Mouse (Mus musculus): ENCODE data around the gene Cygb.

GRCm38 (mm10) chr11:116701377-116701841, 47.3 kb upstream of the Cygb start:
- TF ChIP-seq POLR2A (IDR thresholded peaks at IDR 0.05; ENCODE audit: borderline replicate concordance, low read depth, low read length) (no peak), CTCF (IDR thresholded peaks at IDR 0.05; ENCODE audit: low read depth, low read length) (no peak)
